Mouse (Mus musculus) midbrain, embryonic 16.5 days (tissue): ENCODE measurements around the gene Ctdspl. TPM values are rescaled to one million over a fixed set of nuclear protein-coding genes. Genes with fewer than 3 reads are reported as not detected.

ENCODE experiments used
- ATAC-seq: fragments of 200-750 bp; cut with Nextera tagmentation; 2 replicates; pipeline ENCODE4 v1.8.0; 2017; ENCODE audit warnings: moderate TSS enrichment
- H3K27ac ChIP-seq: fragments of 300-500 bp; sonication (generic); 2 replicates; pipeline ENCODE4 v1.5.1; 2014; ENCODE audit warnings: mild to moderate bottlenecking, low read length, mixed read lengths
- H3K27me3 ChIP-seq: fragments of 300-500 bp; sonication (generic); 2 replicates; pipeline ENCODE4 v1.6.1; 2014; ENCODE audit warnings: low read depth, low read length, mixed read lengths; ENCODE audit not compliant: control insufficient read depth, insufficient read depth
- H3K36me3 ChIP-seq: fragments of 300-500 bp; sonication (generic); 2 replicates; pipeline ENCODE4 v1.6.1; 2014; ENCODE audit warnings: mild to moderate bottlenecking, low read length, moderate library complexity, mixed read lengths; ENCODE audit not compliant: control insufficient read depth, insufficient read depth
- H3K4me1 ChIP-seq: fragments of 300-500 bp; sonication (generic); 2 replicates; pipeline ENCODE4 v1.6.1; 2014; ENCODE audit warnings: mild to moderate bottlenecking, low read length, mixed read lengths; ENCODE audit not compliant: control insufficient read depth, insufficient read depth
- H3K4me2 ChIP-seq: fragments of 300-500 bp; sonication (generic); 2 replicates; pipeline ENCODE4 v1.6.1; 2014; ENCODE audit warnings: mild to moderate bottlenecking, low read length, mixed read lengths
- H3K4me3 ChIP-seq: fragments of 300-500 bp; sonication (generic); 2 replicates; pipeline ENCODE4 v1.5.1; 2014; ENCODE audit warnings: low read depth, mild to moderate bottlenecking, low read length, moderate library complexity, mixed read lengths
- H3K9ac ChIP-seq: fragments of 300-500 bp; sonication (generic); 2 replicates; pipeline ENCODE4 v1.6.1; 2014; ENCODE audit warnings: low read depth, low read length, mixed read lengths
- H3K9me3 ChIP-seq: fragments of 300-500 bp; sonication (generic); replicated peaks from 2 replicates; pipeline ENCODE4 v1.6.1; 2014; ENCODE audit warnings: mild to moderate bottlenecking, low read length, mixed read lengths; ENCODE audit not compliant: control insufficient read depth, poor library complexity, severe bottlenecking
- WGBS: fragments of 180-500 bp; shearing (Covaris S2); extraction: QIAGEN DNeasy Blood & Tissue Kit; methylation state at CpG from one replicate; pipeline ENCODE4 v1.1.7; 2014; 5-methylcytosine and 5-hydroxymethylcytosine counted together
- polyA plus RNA-seq: library from polyadenylated mRNA; unstranded; fragments of >200 nt; fragmentation: Nextera tagmentation; extraction: Ambion mirVana; gene quantifications from 2 replicates; pipeline ENCODE4 v1.2.1, GENCODE M21; 2015

The Ctdspl gene
- polyA plus RNA-seq, 1 experiment from 2014 or later, result 10.9 TPM

GRCm38 (mm10) chr9:119073184-119073895 lies 147.1 kb downstream of the Ctdspl start:
- Histone ChIP-seq H3K4me2 (no peak overlapping the region), H3K27me3 (no peaks in the 10 kb centered on the region), H3K36me3 (0 out of 2 replicates have a peak, but pooled peaks cover 7% of the 10 kb centered on the region), H3K4me3 (no peak overlapping the region), H3K27ac (no peak overlapping the region), H3K9me3 (no peaks in the 10 kb centered on the region), H3K4me1 (no peaks in the 10 kb centered on the region), H3K9ac (no peak overlapping the region)
- WGBS, result 88% methylated on average over 15 of the region's 15 CpGs
- ATAC-seq, result no peak

DNA sequence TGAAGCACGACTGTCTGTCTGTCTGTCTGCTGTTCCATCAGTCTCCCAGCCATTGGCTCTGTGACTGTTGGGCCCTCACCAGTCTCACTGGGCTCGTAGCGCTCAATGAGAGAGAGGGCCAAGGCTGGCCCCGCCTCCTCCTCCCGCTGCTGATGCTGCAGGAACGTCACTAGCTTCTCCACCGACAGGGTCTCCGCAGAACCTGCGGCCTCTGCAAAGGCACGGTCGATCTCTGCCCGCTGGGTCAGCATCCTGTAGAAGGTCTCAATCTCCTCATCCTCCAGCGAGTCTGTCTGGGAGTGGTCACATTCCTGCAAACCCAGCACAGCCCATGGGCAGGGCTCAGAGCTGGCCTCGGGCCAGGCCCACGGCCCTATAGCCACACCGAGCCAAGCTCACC lies 149.4 kb downstream of the Ctdspl start:
- H3K36me3 ChIP-seq, result 0 out of 2 replicates have a peak, but pooled peaks cover 9% of the 10 kb centered on the region
- no peak for ATAC-seq
- WGBS, result 75% methylated on average over 16 of the region's 16 CpGs

DNA sequence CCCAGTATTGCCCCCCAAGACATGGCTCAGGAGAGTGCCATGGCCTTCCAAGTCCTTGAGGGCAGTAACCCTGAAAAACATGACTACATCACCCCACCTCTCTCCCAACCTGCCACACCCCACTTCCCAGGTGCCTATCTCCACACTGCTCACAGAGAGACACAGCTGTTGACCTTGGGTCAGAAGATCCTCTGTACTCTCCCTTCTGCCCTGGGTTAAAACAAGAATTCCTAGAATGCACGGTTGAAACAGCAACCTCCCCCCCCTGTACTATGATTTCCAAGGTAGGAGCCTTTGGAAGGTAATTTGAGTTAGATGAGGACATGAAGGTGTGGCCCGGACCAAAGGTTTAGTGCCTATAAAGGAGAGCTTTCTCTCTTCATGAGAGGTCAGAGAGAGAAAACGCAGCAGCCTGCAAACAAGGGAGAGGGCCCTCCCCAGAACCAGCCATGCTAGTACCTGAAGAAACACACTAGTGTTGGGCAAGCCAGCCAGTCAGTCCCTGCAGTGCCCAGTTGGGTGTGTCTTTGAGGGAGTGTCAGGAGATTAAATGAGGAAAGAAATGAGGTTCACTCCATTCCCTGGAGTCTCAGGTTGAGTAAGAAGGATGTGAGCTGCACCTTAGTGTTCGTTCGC lies 153.9 kb downstream of the Ctdspl start:
- no peak overlapping the region for H3K4me2 ChIP-seq
- ATAC-seq, result no peak
- H3K9me3 ChIP-seq, result no peaks in the 10 kb centered on the region
- no peaks in the 10 kb centered on the region for H3K27me3 ChIP-seq
- H3K4me3 ChIP-seq, result no peak overlapping the region
- no peak overlapping the region for H3K27ac ChIP-seq
- WGBS, result 87% methylated on average over 5 of the region's 5 CpGs
- peaks cover 5% of the 10 kb centered on the region for H3K4me1 ChIP-seq
- H3K36me3 ChIP-seq, result 0 out of 2 replicates have a peak, but pooled peaks cover 4% of the 10 kb centered on the region
- no peak overlapping the region for H3K9ac ChIP-seq

More for the DNA sequence above, 149.4 kb downstream of the Ctdspl start:
- Histone ChIP-seq H3K27me3 (no peaks in the 10 kb centered on the region), H3K9ac (no peak overlapping the region), H3K4me2 (no peak overlapping the region), H3K9me3 (no peaks in the 10 kb centered on the region), H3K27ac (no peak overlapping the region), H3K4me1 (no peaks in the 10 kb centered on the region), H3K4me3 (no peak overlapping the region)

GRCm38 (mm10) chr9:119082039-119082438 lies 155.8 kb downstream of the Ctdspl start:
- 0 out of 2 replicates have a peak, but pooled peaks cover 2% of the 10 kb centered on the region for H3K36me3 ChIP-seq
- ATAC-seq, result peak; percentile 78
- H3K27me3 ChIP-seq, result no peaks in the 10 kb centered on the region
- no peaks in the 10 kb centered on the region for H3K9me3 ChIP-seq
- H3K9ac ChIP-seq, result no peak overlapping the region
- 0 out of 2 replicates have a peak overlapping the region, but pooled peaks have one; percentile 51 for H3K27ac ChIP-seq
- WGBS, result 5% methylated on average over 8 of the region's 8 CpGs
- H3K4me1 ChIP-seq, result peaks cover 5% of the 10 kb centered on the region
- no peak overlapping the region for H3K4me2 ChIP-seq
- no peak overlapping the region for H3K4me3 ChIP-seq

DNA sequence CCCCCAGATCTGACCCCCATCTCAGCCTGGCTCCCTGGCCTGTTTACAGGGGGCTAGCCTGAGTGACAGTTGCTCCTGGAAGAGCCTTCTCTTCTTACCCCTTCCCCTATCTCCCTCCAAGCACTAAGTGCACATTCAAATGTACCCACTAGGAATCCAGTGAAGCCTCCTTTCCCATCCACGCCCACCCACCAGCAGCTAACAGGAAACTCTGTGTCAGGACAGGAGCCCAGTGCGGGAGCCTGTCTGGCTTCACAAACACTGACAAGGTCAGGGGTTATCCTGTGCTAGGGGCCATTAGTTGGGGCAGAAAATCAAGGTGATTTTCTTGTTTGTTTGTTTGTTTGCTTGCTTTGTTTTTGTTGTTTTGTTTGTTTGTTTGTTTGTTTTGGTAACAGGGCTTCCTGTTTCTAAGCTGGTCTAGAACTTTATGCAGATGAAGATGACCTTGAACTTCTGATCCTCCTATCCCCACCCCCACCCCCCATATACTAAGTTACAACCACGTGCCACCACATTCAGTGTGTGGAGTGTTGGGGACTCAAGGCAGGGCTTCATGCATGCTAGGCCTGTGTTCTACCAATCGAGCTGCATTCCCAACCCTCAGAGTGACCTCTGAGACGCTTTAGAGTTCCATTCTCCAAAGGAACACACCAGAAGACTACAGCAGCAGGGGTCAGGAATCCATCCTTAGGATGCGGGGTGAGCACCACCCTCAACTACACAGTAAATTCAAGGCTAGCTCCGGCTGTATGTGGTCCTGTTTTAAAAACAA lies 156.6 kb downstream of the Ctdspl start:
- no peak for ATAC-seq
- Histone ChIP-seq H3K36me3 (0 out of 2 replicates have a peak, but pooled peaks cover 2% of the 10 kb centered on the region), H3K4me3 (no peak overlapping the region), H3K9me3 (no peaks in the 10 kb centered on the region), H3K4me1 (peaks cover 5% of the 10 kb centered on the region), H3K27ac (peak overlapping the region; percentile 51; the same call in 1 of the 2 replicates), H3K4me2 (no peak overlapping the region), H3K9ac (no peak overlapping the region), H3K27me3 (no peaks in the 10 kb centered on the region)
- WGBS, result 65% methylated on average over 7 of the region's 7 CpGs

DNA sequence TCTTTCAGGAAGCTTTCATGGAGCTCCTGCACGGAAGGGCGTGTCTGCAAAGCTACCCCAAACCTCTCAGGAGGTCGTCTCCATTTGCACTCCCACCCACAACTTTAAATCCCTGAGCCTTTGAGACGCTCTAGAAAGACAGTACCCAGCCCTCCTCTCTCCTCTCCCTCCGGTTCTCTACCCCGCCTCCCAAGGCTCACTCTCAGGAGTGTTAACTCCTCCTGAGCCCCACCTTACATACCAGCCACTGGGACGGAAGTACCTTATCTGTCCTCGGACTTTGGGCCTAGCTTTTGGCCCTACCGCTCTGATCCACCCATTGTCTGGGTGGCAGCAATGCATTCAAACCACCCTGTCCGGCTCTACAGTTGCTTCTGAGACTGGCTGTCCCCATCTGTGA lies 157.7 kb downstream of the Ctdspl start:
- ATAC-seq, result no peak
- H3K4me3 ChIP-seq, result no peak overlapping the region
- 80% methylated on average over 10 of the region's 10 CpGs for WGBS
- no peaks in the 10 kb centered on the region for H3K36me3 ChIP-seq
- H3K9ac ChIP-seq, result no peak overlapping the region
- no peaks in the 10 kb centered on the region for H3K9me3 ChIP-seq
- no peak overlapping the region for H3K4me2 ChIP-seq
- no peaks in the 10 kb centered on the region; the same call in 1 of the 2 replicates for H3K27me3 ChIP-seq
- H3K27ac ChIP-seq, result no peak overlapping the region
- peaks cover 12% of the 10 kb centered on the region for H3K4me1 ChIP-seq

- Histone ChIP-seq H3K36me3 (no peaks in the 10 kb centered on the region), H3K9ac (no peak overlapping the region), H3K27ac (no peak overlapping the region), H3K27me3 (no peaks in the 10 kb centered on the region; the same call in 1 of the 2 replicates), H3K4me1 (peaks cover 14% of the 10 kb centered on the region), H3K9me3 (no peaks in the 10 kb centered on the region), H3K4me3 (no peak overlapping the region), H3K4me2 (no peak overlapping the region)
- WGBS, result 24% methylated on average over 1 of the region's 1 CpGs
- ATAC-seq, result no peak
Measured at GRCm38 (mm10) chr9:119086451-119086850, 160.2 kb downstream of the Ctdspl start.

GRCm38 (mm10) chr9:119087309-119087708 lies 161.1 kb downstream of the Ctdspl start:
- Histone ChIP-seq H3K27me3 (peaks cover 6% of the 10 kb centered on the region), H3K4me2 (no peak overlapping the region), H3K4me1 (peaks cover 16% of the 10 kb centered on the region; the same call in 1 of the 2 replicates), H3K4me3 (no peak overlapping the region), H3K9ac (no peak overlapping the region), H3K27ac (no peak overlapping the region), H3K36me3 (no peaks in the 10 kb centered on the region), H3K9me3 (no peaks in the 10 kb centered on the region)
- ATAC-seq, result no peak
- 88% methylated on average over 5 of the region's 5 CpGs for WGBS
